Mouse (Mus musculus): ENCODE measurements around the gene Pld2. TPM values are rescaled to one million over a fixed set of nuclear protein-coding genes. Genes with fewer than 3 reads are reported as not detected.

Gene Pld2
- polyA plus RNA-seq, 1 experiment from 2014 or later: 11.2 TPM

- Histone ChIP-seq H3K4me3 (no peak overlapping the region), H3K36me3 (peaks cover 25% of the 10 kb centered on the region), H3K4me1 (peaks cover 26% of the 10 kb centered on the region), H3K9ac (no peak overlapping the region), H3K9me3 (no peaks in the 10 kb centered on the region), H3K27ac (replicated peaks) (no peak overlapping the region), H3K27me3 (replicated peaks) (no peaks in the 10 kb centered on the region), H3K4me2 (no peak overlapping the region)
- WGBS: 63% methylated on average over 15 of the region's 15 CpGs
- no peak for ATAC-seq (ENCODE audit: extremely low read depth, insufficient number of reproducible peaks, low FRiP score, low TSS enrichment)
Observed at GRCm38 (mm10) chr11:70594253-70594989, 54.6 kb downstream of the Pld2 start.

GRCm38 (mm10) chr11:70595638-70596037 is 55.8 kb downstream of the Pld2 start:
- 51% methylated on average over 2 of the region's 2 CpGs for WGBS
- no peak overlapping the region for H3K27ac ChIP-seq (replicated peaks)

GRCm38 (mm10) chr11:70596094-70596493 is 56.2 kb downstream of the Pld2 start:
- ATAC-seq (ENCODE audit: extremely low read depth, insufficient number of reproducible peaks, low FRiP score, low TSS enrichment): no peak
- Histone ChIP-seq H3K27ac (replicated peaks) (no peak overlapping the region; the same call in 1 of the 2 replicates), H3K9ac (no peak overlapping the region), H3K36me3 (peaks cover 32% of the 10 kb centered on the region), H3K4me3 (no peak overlapping the region), H3K4me2 (no peak overlapping the region), H3K9me3 (no peaks in the 10 kb centered on the region), H3K27me3 (replicated peaks) (no peaks in the 10 kb centered on the region), H3K4me1 (peaks cover 26% of the 10 kb centered on the region)
- 72% methylated on average over 4 of the region's 4 CpGs for WGBS

More at GRCm38 (mm10) chr11:70595638-70596037, 55.8 kb downstream of the Pld2 start:
- no peak overlapping the region for H3K4me3 ChIP-seq
- no peaks in the 10 kb centered on the region for H3K27me3 ChIP-seq (replicated peaks)
- H3K36me3 ChIP-seq: peaks cover 32% of the 10 kb centered on the region
- H3K4me2 ChIP-seq: no peak overlapping the region
- H3K9me3 ChIP-seq: no peaks in the 10 kb centered on the region
- ATAC-seq (ENCODE audit: extremely low read depth, insufficient number of reproducible peaks, low FRiP score, low TSS enrichment): no peak
- H3K4me1 ChIP-seq: peaks cover 26% of the 10 kb centered on the region
- no peak overlapping the region for H3K9ac ChIP-seq

- ATAC-seq (ENCODE audit: extremely low read depth, insufficient number of reproducible peaks, low FRiP score, low TSS enrichment): no peak
- no peak overlapping the region for H3K4me3 ChIP-seq
- peaks cover 43% of the 10 kb centered on the region for H3K36me3 ChIP-seq
- no peak overlapping the region for H3K9ac ChIP-seq
- no peaks in the 10 kb centered on the region for H3K9me3 ChIP-seq
- WGBS: 74% methylated on average over 6 of the region's 6 CpGs
- no peak overlapping the region for H3K4me2 ChIP-seq
- no peaks in the 10 kb centered on the region for H3K27me3 ChIP-seq (replicated peaks)
- no peak overlapping the region for H3K27ac ChIP-seq (replicated peaks)
- H3K4me1 ChIP-seq: peaks cover 26% of the 10 kb centered on the region
Observed at GRCm38 (mm10) chr11:70597301-70597700, 57.4 kb downstream of the Pld2 start.

GRCm38 (mm10) chr11:70598451-70598953 is 58.6 kb downstream of the Pld2 start:
- H3K9ac ChIP-seq: no peak overlapping the region
- no peak overlapping the region for H3K4me3 ChIP-seq
- no peak for ATAC-seq (ENCODE audit: extremely low read depth, insufficient number of reproducible peaks, low FRiP score, low TSS enrichment)
- no peak overlapping the region for H3K27ac ChIP-seq (replicated peaks)
- no peaks in the 10 kb centered on the region for H3K27me3 ChIP-seq (replicated peaks)
- no peak overlapping the region for H3K4me2 ChIP-seq
- H3K4me1 ChIP-seq: peaks cover 25% of the 10 kb centered on the region
- no peaks in the 10 kb centered on the region for H3K9me3 ChIP-seq
- H3K36me3 ChIP-seq: peaks cover 53% of the 10 kb centered on the region
- 89% methylated on average over 9 of the region's 9 CpGs for WGBS

GRCm38 (mm10) chr11:70605024-70605566 is 65.2 kb downstream of the Pld2 start:
- Histone ChIP-seq H3K9ac (no peak overlapping the region), H3K27ac (replicated peaks) (no peak overlapping the region), H3K36me3 (peaks cover 87% of the 10 kb centered on the region), H3K4me3 (no peak overlapping the region), H3K27me3 (replicated peaks) (no peaks in the 10 kb centered on the region), H3K4me2 (no peak overlapping the region), H3K4me1 (no peaks in the 10 kb centered on the region), H3K9me3 (no peaks in the 10 kb centered on the region)
- 49% methylated on average over 14 of the region's 14 CpGs for WGBS
- ATAC-seq (ENCODE audit: extremely low read depth, insufficient number of reproducible peaks, low FRiP score, low TSS enrichment): no peak

GRCm38 (mm10) chr11:70606717-70607116 is 66.9 kb downstream of the Pld2 start:
- H3K9ac ChIP-seq: no peak overlapping the region
- no peaks in the 10 kb centered on the region for H3K4me1 ChIP-seq
- peaks cover 98% of the 10 kb centered on the region for H3K36me3 ChIP-seq
- no peak overlapping the region for H3K4me3 ChIP-seq
- 67% methylated on average over 12 of the region's 12 CpGs for WGBS
- H3K4me2 ChIP-seq: no peak overlapping the region
- H3K27ac ChIP-seq (replicated peaks): no peak overlapping the region
- no peaks in the 10 kb centered on the region for H3K27me3 ChIP-seq (replicated peaks)
- H3K9me3 ChIP-seq: no peaks in the 10 kb centered on the region
- no peak for ATAC-seq (ENCODE audit: extremely low read depth, insufficient number of reproducible peaks, low FRiP score, low TSS enrichment)

GRCm38 (mm10) chr11:70607611-70608010 is 67.7 kb downstream of the Pld2 start:
- Histone ChIP-seq H3K36me3 (peaks cover 99% of the 10 kb centered on the region), H3K27me3 (replicated peaks) (no peaks in the 10 kb centered on the region), H3K9me3 (no peaks in the 10 kb centered on the region), H3K4me1 (no peaks in the 10 kb centered on the region), H3K4me2 (no peak overlapping the region), H3K4me3 (no peak overlapping the region), H3K9ac (no peak overlapping the region), H3K27ac (replicated peaks) (no peak overlapping the region)
- WGBS: 87% methylated on average over 9 of the region's 9 CpGs
- ATAC-seq (ENCODE audit: extremely low read depth, insufficient number of reproducible peaks, low FRiP score, low TSS enrichment): no peak

Other genes starting within 250 kb of the Pld2 start
- not detected in 2 replicates for gene Alox12e, start 217.4 kb upstream of the Pld2 start, polyA plus RNA-seq (2015; fragmentation: Nextera tagmentation; extraction: Ambion mirVana)
- 0.05 TPM in 1 of 2 replicates, not detected in the other for gene Alox15, start 188.0 kb upstream of the Pld2 start, polyA plus RNA-seq (2015; fragmentation: Nextera tagmentation; extraction: Ambion mirVana)
- 23.3 and 23.6 TPM in 2 replicates for gene Pelp1, start 130.0 kb upstream of the Pld2 start, polyA plus RNA-seq (2015; fragmentation: Nextera tagmentation; extraction: Ambion mirVana)
- 11.2 and 13.2 TPM in 2 replicates for gene Arrb2, start 107.4 kb upstream of the Pld2 start, polyA plus RNA-seq (2015; fragmentation: Nextera tagmentation; extraction: Ambion mirVana)
- gene Med11, start 88.1 kb upstream of the Pld2 start, polyA plus RNA-seq (2015; fragmentation: Nextera tagmentation; extraction: Ambion mirVana): 25.5 and 26.2 TPM in 2 replicates
- 1.4 and 1.5 TPM in 2 replicates for gene Zmynd15, start 80.6 kb upstream of the Pld2 start, polyA plus RNA-seq (2015; fragmentation: Nextera tagmentation; extraction: Ambion mirVana)
- gene Cxcl16, start 80.1 kb upstream of the Pld2 start, polyA plus RNA-seq (2015; fragmentation: Nextera tagmentation; extraction: Ambion mirVana): 6.8 and 6.9 TPM in 2 replicates
- 8.4 and 8.5 TPM in 2 replicates for gene Tm4sf5, start 34.8 kb upstream of the Pld2 start, polyA plus RNA-seq (2015; fragmentation: Nextera tagmentation; extraction: Ambion mirVana)
- 0.31 TPM in 1 of 2 replicates, not detected in the other for gene Vmo1, start 25.4 kb upstream of the Pld2 start, polyA plus RNA-seq (2015; fragmentation: Nextera tagmentation; extraction: Ambion mirVana)
- gene Gltpd2, start 20.9 kb upstream of the Pld2 start, polyA plus RNA-seq (2015; fragmentation: Nextera tagmentation; extraction: Ambion mirVana): 0.12 and 0.99 TPM in 2 replicates
- 636 and 691 TPM in 2 replicates for gene Psmb6, start 14.7 kb upstream of the Pld2 start, polyA plus RNA-seq (2015; fragmentation: Nextera tagmentation; extraction: Ambion mirVana)
- gene Gm40193, start 7.1 kb upstream of the Pld2 start, polyA plus RNA-seq (2015; fragmentation: Nextera tagmentation; extraction: Ambion mirVana): not detected in 2 replicates
- gene Mink1, start 22.8 kb downstream of the Pld2 start, polyA plus RNA-seq (2015; fragmentation: Nextera tagmentation; extraction: Ambion mirVana): 8.8 and 9.8 TPM in 2 replicates
- gene 4930544D05Rik, start 75.8 kb downstream of the Pld2 start, polyA plus RNA-seq (2015; fragmentation: Nextera tagmentation; extraction: Ambion mirVana): not detected in 2 replicates
- not detected in 2 replicates for gene Chrne, start 79.2 kb downstream of the Pld2 start, polyA plus RNA-seq (2015; fragmentation: Nextera tagmentation; extraction: Ambion mirVana)
- 0.86 and 1.0 TPM in 2 replicates for gene Gp1ba, start 99.1 kb downstream of the Pld2 start, polyA plus RNA-seq (2015; fragmentation: Nextera tagmentation; extraction: Ambion mirVana)
- 66.3 and 73.8 TPM in 2 replicates for gene Rnf167, start 107.2 kb downstream of the Pld2 start, polyA plus RNA-seq (2015; fragmentation: Nextera tagmentation; extraction: Ambion mirVana)
- gene Slc25a11, start 107.4 kb downstream of the Pld2 start, polyA plus RNA-seq (2015; fragmentation: Nextera tagmentation; extraction: Ambion mirVana): 234 and 262 TPM in 2 replicates
- 1,587 and 1,588 TPM in 2 replicates for gene Pfn1, start 114.6 kb downstream of the Pld2 start, polyA plus RNA-seq (2015; fragmentation: Nextera tagmentation; extraction: Ambion mirVana)
- gene Eno3, start 117.1 kb downstream of the Pld2 start, polyA plus RNA-seq (2015; fragmentation: Nextera tagmentation; extraction: Ambion mirVana): 273 and 322 TPM in 2 replicates
- gene Spag7, start 129.4 kb downstream of the Pld2 start, polyA plus RNA-seq (2015; fragmentation: Nextera tagmentation; extraction: Ambion mirVana): 175 and 206 TPM in 2 replicates
- 10.1 and 12.0 TPM in 2 replicates for gene Camta2, start 148.0 kb downstream of the Pld2 start, polyA plus RNA-seq (2015; fragmentation: Nextera tagmentation; extraction: Ambion mirVana)
- 1.8 and 2.0 TPM in 2 replicates for gene Inca1, start 160.1 kb downstream of the Pld2 start, polyA plus RNA-seq (2015; fragmentation: Nextera tagmentation; extraction: Ambion mirVana)
- gene Kif1c, start 160.5 kb downstream of the Pld2 start, polyA plus RNA-seq (2015; fragmentation: Nextera tagmentation; extraction: Ambion mirVana): 4.0 and 4.3 TPM in 2 replicates
- gene Zfp3, start 224.1 kb downstream of the Pld2 start, polyA plus RNA-seq (2015; fragmentation: Nextera tagmentation; extraction: Ambion mirVana): 8.3 and 9.5 TPM in 2 replicates